In the genomic region with DNA sequence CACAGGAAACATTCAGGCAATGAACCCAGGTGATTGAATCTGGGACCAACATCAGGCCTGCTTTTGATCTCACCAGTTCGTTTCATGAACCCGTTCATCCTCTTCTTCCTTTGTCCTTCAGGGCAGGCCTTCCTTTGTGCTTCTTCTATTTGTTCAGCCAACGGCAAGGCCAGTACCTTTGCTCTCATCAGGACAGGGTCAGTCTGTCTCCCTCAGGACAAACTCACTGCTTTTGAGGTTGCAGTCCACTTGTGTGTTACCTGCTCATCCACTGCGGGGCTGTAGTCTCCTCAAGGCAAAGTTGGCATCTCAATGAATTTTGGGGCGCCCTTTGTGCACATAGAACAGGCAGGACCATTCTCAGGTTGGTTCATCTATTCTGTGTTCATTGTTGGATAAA, we compare ENCODE assay signal across 28 mouse cellular contexts.
"Had no signal": no experiment of that assay in that cellular context is flagged by ENCODE, and none has a peak within 500 bp of the region (broad histone marks: within the 10 kb centered on the region; RNA-seq: fewer than 3 reads in every experiment).

No protein-coding gene starts in this region.

- H3K27ac ChIP-seq: embryonic facial prominence, embryonic 10.5 days; embryonic facial prominence, embryonic 12.5 days; embryonic facial prominence, embryonic 13.5 days; embryonic facial prominence, embryonic 15.5 days; forebrain, embryonic 10.5 days; forebrain, embryonic 12.5 days; forebrain, embryonic 13.5 days; forebrain, embryonic 15.5 days; gastrocnemius, adult 2 months had no signal

- H3K4me1 ChIP-seq: embryonic facial prominence, embryonic 12.5 days; forebrain, embryonic 10.5 days; forebrain, embryonic 12.5 days; forebrain, embryonic 13.5 days; forebrain, embryonic 15.5 days had no signal

- H3K9ac ChIP-seq: embryonic facial prominence, embryonic 12.5 days; embryonic facial prominence, embryonic 13.5 days; embryonic facial prominence, embryonic 15.5 days; forebrain, embryonic 12.5 days; forebrain, embryonic 13.5 days; forebrain, embryonic 15.5 days; forebrain, postnatal 0 days had no signal

- H3K9me3 ChIP-seq: embryonic facial prominence, embryonic 10.5 days; embryonic facial prominence, embryonic 12.5 days; embryonic facial prominence, embryonic 13.5 days; embryonic facial prominence, embryonic 15.5 days; forebrain, embryonic 10.5 days; forebrain, embryonic 12.5 days; forebrain, embryonic 13.5 days; forebrain, embryonic 15.5 days had no signal

- ATAC-seq: forebrain, embryonic 13.5 days; forebrain, embryonic 14.5 days; forebrain, embryonic 15.5 days; forebrain, embryonic 16.5 days; forebrain, postnatal 0 days had no signal

- H3K4me3 ChIP-seq: embryonic facial prominence, embryonic 10.5 days; embryonic facial prominence, embryonic 12.5 days; embryonic facial prominence, embryonic 13.5 days; embryonic facial prominence, embryonic 15.5 days; erythroblast, embryonic 14.5 days; forebrain, embryonic 10.5 days; forebrain, embryonic 12.5 days; forebrain, embryonic 13.5 days; forebrain, embryonic 15.5 days; gastrocnemius, adult 2 months; heart, adult 2 months had no signal

- DNase-seq: cerebellum, adult 2 months; cerebellum, adult 8-10 months; cerebellum, adult 9-10 months; cerebellum, adult 9-11 months; cerebellum, postnatal 10 days; cerebellum, postnatal 14 days; cerebellum, postnatal 25 days; cerebellum, postnatal 36 days; embryo, embryonic 11 days; forebrain, postnatal 0 days; gastrocnemius, adult 2 months; gastrocnemius, postnatal 10 days; gastrocnemius, postnatal 14 days; gastrocnemius, postnatal 25 days; gastrocnemius, postnatal 36 days; heart, adult 18-20 months; heart, adult 2 months had no signal

- H3K36me3 ChIP-seq: embryonic facial prominence, embryonic 12.5 days; embryonic facial prominence, embryonic 15.5 days; forebrain, embryonic 12.5 days; forebrain, embryonic 15.5 days had no signal

- H3K27me3 ChIP-seq: embryonic facial prominence, embryonic 12.5 days; embryonic facial prominence, embryonic 13.5 days; embryonic facial prominence, embryonic 15.5 days; forebrain, embryonic 13.5 days; forebrain, embryonic 15.5 days had no signal

- H3K4me2 ChIP-seq: embryonic facial prominence, embryonic 12.5 days; embryonic facial prominence, embryonic 13.5 days; embryonic facial prominence, embryonic 15.5 days; forebrain, embryonic 12.5 days; forebrain, embryonic 13.5 days; forebrain, embryonic 15.5 days had no signal
